Mouse (Mus musculus): ENCODE measurements around the gene Gm21970.

GRCm38 (mm10) chr16:91455868-91456267 lies 64.3 kb downstream of the Gm21970 start:
- TF ChIP-seq CTCF (IDR thresholded peaks at IDR 0.05; ENCODE audit: borderline replicate concordance, insufficient read depth, low read length) (no peak), POLR2A (IDR thresholded peaks at IDR 0.05; ENCODE audit: low read depth, low read length) (no peak)
